Mouse (Mus musculus) forebrain, embryonic 14.5 days (tissue): Measurements from ENCODE around the gene Map7d2. TPM values are rescaled to one million over a fixed set of nuclear protein-coding genes. Genes with fewer than 3 reads are reported as not detected.

Source experiments
- ATAC-seq: fragments of 200-750 bp; cut with Nextera tagmentation; 2 replicates; pipeline ENCODE4 v1.8.0; 2017; ENCODE audit warnings: mild to moderate bottlenecking, moderate library complexity
- DNase-seq: peaks from one replicate; pipeline ENCODE4 v3.0.0-alpha.2; 2015; ENCODE audit warnings: low spot score
- H3K27ac ChIP-seq: fragments of 300-500 bp; sonication (generic); 2 replicates; pipeline ENCODE4 v1.5.1; 2014; ENCODE audit warnings: low read depth, mild to moderate bottlenecking, control low read depth, low read length, moderate library complexity
- H3K27me3 ChIP-seq: fragments of 300-500 bp; sonication (generic); replicated peaks from 2 replicates; pipeline ENCODE4 v1.6.1; 2014; ENCODE audit warnings: low read length, control low read depth, mixed read lengths; ENCODE audit not compliant: control insufficient read depth, insufficient read depth
- H3K36me3 ChIP-seq: fragments of 300-500 bp; sonication (generic); 2 replicates; pipeline ENCODE4 v1.6.1; 2014; ENCODE audit warnings: low read length, control low read depth; ENCODE audit not compliant: control insufficient read depth, insufficient read depth
- H3K4me1 ChIP-seq: fragments of 300-500 bp; sonication (generic); 2 replicates; pipeline ENCODE4 v1.6.1; 2014; ENCODE audit warnings: antibody characterized with exemption, low read length, control low read depth; ENCODE audit not compliant: control insufficient read depth, insufficient read depth
- H3K4me2 ChIP-seq: fragments of 300-500 bp; sonication (generic); 2 replicates; pipeline ENCODE4 v1.6.1; 2014; ENCODE audit warnings: mild to moderate bottlenecking, control low read depth, low read length
- H3K4me3 ChIP-seq: fragments of 300-500 bp; sonication (generic); 2 replicates; pipeline ENCODE4 v1.5.1; 2014; ENCODE audit warnings: low read depth, low read length, control low read depth
- H3K9ac ChIP-seq: fragments of 300-500 bp; sonication (generic); 2 replicates; pipeline ENCODE4 v1.6.1; 2014; ENCODE audit warnings: mild to moderate bottlenecking, low read length, control low read depth, moderate library complexity
- H3K9me3 ChIP-seq: fragments of 300-500 bp; sonication (generic); replicated peaks from 2 replicates; pipeline ENCODE4 v1.6.1; 2016; ENCODE audit warnings: low read length, control low read depth, mixed read lengths; ENCODE audit not compliant: control insufficient read depth
- WGBS: fragments of 180-500 bp; shearing (Covaris S2); extraction: QIAGEN DNeasy Blood & Tissue Kit; methylation state at CpG from one replicate; pipeline ENCODE4 v1.1.7; 2014; 5-methylcytosine and 5-hydroxymethylcytosine counted together
- polyA plus RNA-seq: library from polyadenylated mRNA; unstranded; fragments of >200 nt; fragmentation: Nextera tagmentation; extraction: Ambion mirVana; gene quantifications from 2 replicates; pipeline ENCODE4 v1.2.1, GENCODE M21; 2014

The Map7d2 gene
- polyA plus RNA-seq, 1 experiment from 2014 or later: 12.3 TPM

DNA sequence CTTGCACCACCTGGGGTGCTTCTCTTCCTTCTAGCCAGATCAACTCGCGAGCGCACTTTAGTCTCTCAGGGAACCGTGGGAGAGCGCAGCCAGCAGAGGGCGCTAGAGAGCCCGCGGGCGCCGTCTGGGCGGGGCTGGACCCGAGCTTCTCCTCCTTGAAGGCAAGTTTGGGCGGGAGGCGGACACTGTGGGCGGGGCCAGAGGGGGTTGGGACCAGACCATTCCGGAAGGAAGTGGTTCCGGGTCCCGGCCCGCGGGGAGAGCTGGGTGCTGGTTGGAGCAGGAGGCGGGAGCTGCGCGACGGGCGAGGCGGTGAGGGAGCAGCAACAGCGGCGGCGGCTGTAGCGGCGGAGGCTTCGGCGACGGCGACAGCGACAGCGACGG, 118.0 kb downstream of the Map7d2 start:
- Histone ChIP-seq H3K4me2 (peak overlapping the region; percentile 49), H3K4me1 (no peaks in the 10 kb centered on the region), H3K36me3 (no peaks in the 10 kb centered on the region), H3K9me3 (no peaks in the 10 kb centered on the region), H3K4me3 (peak overlapping the region; percentile 56), H3K9ac (peak overlapping the region; percentile 70), H3K27ac (peak overlapping the region; percentile 80), H3K27me3 (no peaks in the 10 kb centered on the region)
- DNase-seq (peak; percentile 97), ATAC-seq (peak; percentile 98)
- 27% methylated on average over 36 of the region's 38 CpGs for WGBS

DNA sequence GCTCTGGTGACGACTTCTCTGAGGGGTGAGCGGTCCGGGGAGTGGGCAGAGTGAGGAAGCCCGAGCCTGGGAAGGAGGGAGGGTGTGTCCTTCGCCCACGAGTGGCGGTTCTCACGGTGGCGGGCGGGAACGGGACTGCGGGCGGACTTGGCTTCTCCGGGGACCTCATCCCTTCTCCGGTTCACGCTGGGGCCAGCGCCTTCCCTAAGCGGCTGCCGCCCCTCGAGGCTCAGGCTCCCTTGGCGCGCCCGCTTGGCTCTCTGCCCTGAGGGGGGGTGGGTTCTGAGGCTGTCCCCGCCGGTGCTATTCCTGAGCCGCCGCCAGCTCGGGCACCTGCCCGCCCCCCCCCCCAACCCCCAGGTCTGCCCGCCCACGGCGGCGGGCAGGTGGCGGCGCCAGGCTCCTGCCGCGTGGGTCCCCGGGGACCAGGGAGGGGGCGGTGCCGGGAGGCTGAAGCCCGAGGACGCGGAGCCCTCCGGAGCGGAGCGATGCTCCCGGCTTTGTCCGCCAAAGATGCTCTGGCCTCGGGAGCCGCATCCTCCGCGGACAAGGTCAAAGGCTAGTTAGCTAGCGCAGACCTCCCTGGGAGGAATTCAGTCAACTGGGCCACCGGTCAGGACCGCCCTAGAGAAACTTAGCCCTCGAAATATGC, 118.6 kb downstream of the Map7d2 start:
- ATAC-seq (peak; percentile 55), DNase-seq (peak; percentile 17)
- peak overlapping the region; percentile 70 for H3K9ac ChIP-seq
- H3K4me3 ChIP-seq: peak overlapping the region; percentile 56
- no peaks in the 10 kb centered on the region for H3K9me3 ChIP-seq
- WGBS: 27% methylated on average over 32 of the region's 56 CpGs
- no peaks in the 10 kb centered on the region for H3K4me1 ChIP-seq
- no peaks in the 10 kb centered on the region for H3K27me3 ChIP-seq
- H3K4me2 ChIP-seq: peak overlapping the region; percentile 49
- H3K27ac ChIP-seq: peak overlapping the region; percentile 80
- H3K36me3 ChIP-seq: no peaks in the 10 kb centered on the region

DNA sequence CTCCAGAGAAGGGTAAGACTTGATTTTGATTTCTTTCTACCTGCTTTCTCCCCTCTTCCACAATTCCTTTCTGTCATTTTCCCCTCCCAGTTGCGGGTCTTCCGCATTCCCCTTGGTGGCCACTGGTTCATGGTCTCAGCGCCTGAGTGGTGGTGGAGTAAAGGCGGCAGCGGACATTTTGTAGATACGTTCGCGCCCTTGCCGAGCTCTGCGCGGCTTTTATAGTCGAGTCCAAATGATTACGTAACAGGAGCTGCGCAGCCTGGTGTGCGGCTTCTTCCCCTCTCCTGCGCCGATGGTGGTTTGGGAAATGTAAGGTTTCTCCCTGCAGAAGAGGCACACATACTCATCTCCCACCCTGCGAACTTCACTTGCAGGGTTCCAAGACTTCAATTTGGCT, 127.6 kb downstream of the Map7d2 start:
- 85% methylated on average over 18 of the region's 18 CpGs for WGBS
- ATAC-seq: no peak

DNA sequence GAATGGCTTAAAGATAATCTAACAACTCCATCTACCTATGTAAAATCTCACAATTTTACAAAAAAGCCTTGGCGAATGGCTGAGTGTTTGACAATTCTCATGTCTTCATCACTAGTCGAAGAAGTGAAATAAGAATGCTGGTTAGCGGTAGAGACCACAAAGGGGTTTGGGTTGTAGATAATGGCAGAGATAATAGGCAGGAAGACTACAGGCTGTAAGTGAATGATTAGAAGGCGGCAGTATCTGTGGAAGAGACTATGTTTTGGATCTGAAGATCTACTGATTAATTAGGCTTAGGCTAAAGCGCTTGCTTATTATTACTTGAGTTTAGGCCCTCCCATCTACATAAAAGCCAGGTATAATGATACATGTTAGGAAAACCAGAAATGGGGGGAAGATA, 132.7 kb downstream of the Map7d2 start:
- no peaks in the 10 kb centered on the region for H3K9me3 ChIP-seq
- WGBS: 86% methylated on average over 5 of the region's 5 CpGs
- H3K27ac ChIP-seq: no peak overlapping the region
- no peak for ATAC-seq
- H3K36me3 ChIP-seq: 0 out of 2 replicates have a peak, but pooled peaks cover 5% of the 10 kb centered on the region
- no peaks in the 10 kb centered on the region for H3K4me1 ChIP-seq
- no peak overlapping the region for H3K4me2 ChIP-seq
- no peak overlapping the region for H3K4me3 ChIP-seq
- H3K9ac ChIP-seq: no peak overlapping the region
- no peaks in the 10 kb centered on the region for H3K27me3 ChIP-seq
- DNase-seq: no peak

More for the DNA sequence above, 127.6 kb downstream of the Map7d2 start:
- no peaks in the 10 kb centered on the region for H3K27me3 ChIP-seq
- no peak overlapping the region for H3K9ac ChIP-seq
- H3K4me1 ChIP-seq: no peaks in the 10 kb centered on the region
- no peak overlapping the region for H3K4me3 ChIP-seq
- H3K36me3 ChIP-seq: no peaks in the 10 kb centered on the region
- DNase-seq: no peak
- H3K4me2 ChIP-seq: no peak overlapping the region
- H3K9me3 ChIP-seq: no peaks in the 10 kb centered on the region
- no peak overlapping the region for H3K27ac ChIP-seq

Other genes starting within 250 kb of the Map7d2 start
- gene Rps6ka3, start 204.3 kb upstream of the Map7d2 start, polyA plus RNA-seq: 4.3 TPM in 2 replicates
- gene Eif1ax, start 42.4 kb upstream of the Map7d2 start, polyA plus RNA-seq: 114 and 123 TPM in 2 replicates
- 18.9 and 24.3 TPM in 2 replicates for gene Bclaf3, start 112.1 kb downstream of the Map7d2 start, polyA plus RNA-seq
- 38.7 and 43.9 TPM in 2 replicates for gene Sh3kbp1, start 212.7 kb downstream of the Map7d2 start, polyA plus RNA-seq